Mouse (Mus musculus) embryonic facial prominence, embryonic 13.5 days (tissue): Measurements from ENCODE around the gene Pbx1. TPM values are rescaled to one million over a fixed set of nuclear protein-coding genes. Genes with fewer than 3 reads are reported as not detected.

Experiments used
- ATAC-seq: fragments of 200-750 bp; cut with Nextera tagmentation; 2 replicates; pipeline ENCODE4 v1.8.0; 2017; ENCODE audit warnings: low read depth; ENCODE audit not compliant: insufficient number of reproducible peaks, insufficient read depth, low FRiP score, low TSS enrichment
- H3K27ac ChIP-seq: fragments of 300-500 bp; sonication (generic); 2 replicates; pipeline ENCODE4 v1.5.1; 2015; ENCODE audit warnings: moderate library complexity, mild to moderate bottlenecking, inconsistent platforms
- H3K27me3 ChIP-seq: fragments of 300-500 bp; sonication (generic); 2 replicates; pipeline ENCODE4 v1.6.1; 2015; ENCODE audit warnings: mild to moderate bottlenecking, inconsistent platforms
- H3K36me3 ChIP-seq: fragments of 300-500 bp; sonication (generic); 2 replicates; pipeline ENCODE4 v1.6.1; 2015; ENCODE audit warnings: mild to moderate bottlenecking, inconsistent platforms
- H3K4me1 ChIP-seq: fragments of 300-500 bp; sonication (generic); 2 replicates; pipeline ENCODE4 v1.6.1; 2015; ENCODE audit warnings: inconsistent platforms
- H3K4me2 ChIP-seq: fragments of 300-500 bp; sonication (generic); 2 replicates; pipeline ENCODE4 v1.6.1; 2015; ENCODE audit warnings: moderate library complexity, mild to moderate bottlenecking, inconsistent platforms
- H3K4me3 ChIP-seq: fragments of 300-500 bp; sonication (generic); 2 replicates; pipeline ENCODE4 v1.5.1; 2015; ENCODE audit warnings: mild to moderate bottlenecking, inconsistent platforms
- H3K9ac ChIP-seq: fragments of 300-500 bp; sonication (generic); 2 replicates; pipeline ENCODE4 v1.6.1; 2015; ENCODE audit warnings: mild to moderate bottlenecking, inconsistent platforms
- H3K9me3 ChIP-seq: fragments of 300-500 bp; sonication (generic); 2 replicates; pipeline ENCODE4 v1.6.1; 2016; ENCODE audit warnings: inconsistent platforms
- WGBS: fragments of 180-500 bp; shearing (Covaris S2); methylation state at CpG from one replicate; pipeline ENCODE4 v1.1.7; 2015; ENCODE audit warnings: mixed read lengths; 5-methylcytosine and 5-hydroxymethylcytosine counted together
- polyA plus RNA-seq: library from polyadenylated mRNA; unstranded; fragments of >200 nt; fragmentation: Nextera tagmentation; extraction: Ambion mirVana; gene quantifications from 2 replicates; pipeline ENCODE4 v1.2.1, GENCODE M21; 2015

The Pbx1 gene
- polyA plus RNA-seq, 1 experiment from 2014 or later, result 47.7 TPM

- 89% methylated on average over 6 of the region's 6 CpGs for WGBS
- H3K27me3 ChIP-seq, result no peaks in the 10 kb centered on the region
- no peaks in the 10 kb centered on the region for H3K9me3 ChIP-seq
- H3K36me3 ChIP-seq, result no peaks in the 10 kb centered on the region
- no peak overlapping the region for H3K9ac ChIP-seq
- H3K27ac ChIP-seq, result no peak overlapping the region
- H3K4me1 ChIP-seq, result no peaks in the 10 kb centered on the region
- H3K4me3 ChIP-seq, result no peak overlapping the region
- H3K4me2 ChIP-seq, result no peak overlapping the region
- no peak for ATAC-seq
These were observed 352.7 kb downstream of the Pbx1 start for GRCm38 (mm10) chr1:168079394-168079767.

- Histone ChIP-seq H3K4me3 (no peak overlapping the region), H3K27ac (no peak overlapping the region), H3K9me3 (no peaks in the 10 kb centered on the region), H3K9ac (no peak overlapping the region), H3K36me3 (no peaks in the 10 kb centered on the region), H3K4me2 (no peak overlapping the region), H3K27me3 (no peaks in the 10 kb centered on the region), H3K4me1 (no peaks in the 10 kb centered on the region)
- 55% methylated on average over 10 of the region's 10 CpGs for WGBS
- ATAC-seq, result no peak
These were observed 353.2 kb downstream of the Pbx1 start for GRCm38 (mm10) chr1:168078746-168079393.

GRCm38 (mm10) chr1:168071974-168072373, 360.1 kb downstream of the Pbx1 start:
- Histone ChIP-seq H3K36me3 (no peaks in the 10 kb centered on the region), H3K9ac (no peak overlapping the region), H3K27me3 (no peaks in the 10 kb centered on the region), H3K27ac (no peak overlapping the region), H3K4me2 (no peak overlapping the region), H3K4me1 (peaks cover 4% of the 10 kb centered on the region; the same call in 1 of the 2 replicates), H3K4me3 (no peak overlapping the region), H3K9me3 (no peaks in the 10 kb centered on the region)
- WGBS, result 83% methylated on average over 5 of the region's 5 CpGs
- ATAC-seq, result no peak

- no peak overlapping the region for H3K9ac ChIP-seq
- H3K27me3 ChIP-seq, result no peaks in the 10 kb centered on the region
- H3K27ac ChIP-seq, result no peak overlapping the region
- H3K9me3 ChIP-seq, result no peaks in the 10 kb centered on the region
- no peak overlapping the region for H3K4me2 ChIP-seq
- ATAC-seq, result no peak
- no peak overlapping the region for H3K4me3 ChIP-seq
- H3K36me3 ChIP-seq, result no peaks in the 10 kb centered on the region
- WGBS, result 83% methylated on average over 6 of the region's 6 CpGs
- H3K4me1 ChIP-seq, result peaks cover 4% of the 10 kb centered on the region; the same call in 1 of the 2 replicates
These were observed 361.7 kb downstream of the Pbx1 start for GRCm38 (mm10) chr1:168070273-168070910.

- H3K27ac ChIP-seq, result no peak overlapping the region
- H3K4me3 ChIP-seq, result no peak overlapping the region
- H3K36me3 ChIP-seq, result no peaks in the 10 kb centered on the region
- WGBS, result 71% methylated on average over 5 of the region's 5 CpGs
- ATAC-seq, result no peak
- H3K9ac ChIP-seq, result no peak overlapping the region
- no peaks in the 10 kb centered on the region for H3K9me3 ChIP-seq
- H3K27me3 ChIP-seq, result no peaks in the 10 kb centered on the region
- no peak overlapping the region for H3K4me2 ChIP-seq
- peaks cover 4% of the 10 kb centered on the region; the same call in 1 of the 2 replicates for H3K4me1 ChIP-seq
These were observed 362.3 kb downstream of the Pbx1 start for GRCm38 (mm10) chr1:168069740-168070139.
